Mouse (Mus musculus) kidney, embryonic 15.5 days (tissue): Measurements from ENCODE around the gene Faap100. TPM values are rescaled to one million over a fixed set of nuclear protein-coding genes. Genes with fewer than 3 reads are reported as not detected.
A peak's percentile ranks its signal among the peaks of the same experiment; 100 is the strongest.
"Not testable (repeated sequence)": the region's sequence is repeated elsewhere in the genome, so short reads cannot be mapped to it uniquely, and the experiment has no call there.

ENCODE experiments used
- ATAC-seq: fragments of 200-750 bp; cut with Nextera tagmentation; replicated peaks from 2 replicates; pipeline ENCODE4 v1.8.0; 2017; ENCODE audit warnings: moderate TSS enrichment; ENCODE audit not compliant: low FRiP score
- H3K27ac ChIP-seq: fragments of 300-500 bp; sonication (generic); 2 replicates; pipeline ENCODE4 v1.5.1; 2015; ENCODE audit warnings: mild to moderate bottlenecking, inconsistent platforms
- H3K27me3 ChIP-seq: fragments of 300-500 bp; sonication (generic); 2 replicates; pipeline ENCODE4 v1.6.1; 2015; ENCODE audit warnings: inconsistent platforms
- H3K36me3 ChIP-seq: fragments of 300-500 bp; sonication (generic); 2 replicates; pipeline ENCODE4 v1.6.1; 2015; ENCODE audit warnings: inconsistent platforms
- H3K4me1 ChIP-seq: fragments of 300-500 bp; sonication (generic); 2 replicates; pipeline ENCODE4 v1.6.1; 2015; ENCODE audit warnings: inconsistent platforms
- H3K4me2 ChIP-seq: fragments of 300-500 bp; sonication (generic); 2 replicates; pipeline ENCODE4 v1.6.1; 2015; ENCODE audit warnings: moderate library complexity, mild to moderate bottlenecking, inconsistent platforms
- H3K4me3 ChIP-seq: fragments of 300-500 bp; sonication (generic); replicated peaks from 2 replicates; pipeline ENCODE4 v1.5.1; 2015; ENCODE audit warnings: mild to moderate bottlenecking, inconsistent platforms
- H3K9ac ChIP-seq: fragments of 300-500 bp; sonication (generic); 2 replicates; pipeline ENCODE4 v1.6.1; 2015; ENCODE audit warnings: mild to moderate bottlenecking, inconsistent platforms
- H3K9me3 ChIP-seq: fragments of 300-500 bp; sonication (generic); replicated peaks from 2 replicates; pipeline ENCODE4 v1.6.1; 2016; ENCODE audit warnings: inconsistent platforms
- WGBS: fragments of 180-500 bp; shearing (Covaris S2); methylation state at CpG from one replicate; pipeline ENCODE4 v1.1.7; 2015; ENCODE audit warnings: mixed read lengths; 5-methylcytosine and 5-hydroxymethylcytosine counted together
- polyA plus RNA-seq: library from polyadenylated mRNA; unstranded; fragments of >200 nt; fragmentation: Nextera tagmentation; extraction: Ambion mirVana; gene quantifications from 2 replicates; pipeline ENCODE4 v1.2.1, GENCODE M21; 2015

The Faap100 gene
- polyA plus RNA-seq, 1 experiment from 2014 or later: 41.9 TPM

GRCm38 (mm10) chr11:120348684-120349370 lies 29.7 kb downstream of the Faap100 start:
- Histone ChIP-seq H3K27me3 (no peaks in the 10 kb centered on the region), H3K4me2 (peak overlapping the region; percentile 83), H3K9me3 (no peaks in the 10 kb centered on the region), H3K36me3 (peaks cover 21% of the 10 kb centered on the region), H3K4me1 (peaks cover 49% of the 10 kb centered on the region), H3K9ac (peak overlapping the region; percentile 100), H3K27ac (peak overlapping the region; percentile 100), H3K4me3 (peak overlapping the region; percentile 99)
- peak; percentile 13 for ATAC-seq
- WGBS: 2% methylated on average over 48 of the region's 53 CpGs

DNA sequence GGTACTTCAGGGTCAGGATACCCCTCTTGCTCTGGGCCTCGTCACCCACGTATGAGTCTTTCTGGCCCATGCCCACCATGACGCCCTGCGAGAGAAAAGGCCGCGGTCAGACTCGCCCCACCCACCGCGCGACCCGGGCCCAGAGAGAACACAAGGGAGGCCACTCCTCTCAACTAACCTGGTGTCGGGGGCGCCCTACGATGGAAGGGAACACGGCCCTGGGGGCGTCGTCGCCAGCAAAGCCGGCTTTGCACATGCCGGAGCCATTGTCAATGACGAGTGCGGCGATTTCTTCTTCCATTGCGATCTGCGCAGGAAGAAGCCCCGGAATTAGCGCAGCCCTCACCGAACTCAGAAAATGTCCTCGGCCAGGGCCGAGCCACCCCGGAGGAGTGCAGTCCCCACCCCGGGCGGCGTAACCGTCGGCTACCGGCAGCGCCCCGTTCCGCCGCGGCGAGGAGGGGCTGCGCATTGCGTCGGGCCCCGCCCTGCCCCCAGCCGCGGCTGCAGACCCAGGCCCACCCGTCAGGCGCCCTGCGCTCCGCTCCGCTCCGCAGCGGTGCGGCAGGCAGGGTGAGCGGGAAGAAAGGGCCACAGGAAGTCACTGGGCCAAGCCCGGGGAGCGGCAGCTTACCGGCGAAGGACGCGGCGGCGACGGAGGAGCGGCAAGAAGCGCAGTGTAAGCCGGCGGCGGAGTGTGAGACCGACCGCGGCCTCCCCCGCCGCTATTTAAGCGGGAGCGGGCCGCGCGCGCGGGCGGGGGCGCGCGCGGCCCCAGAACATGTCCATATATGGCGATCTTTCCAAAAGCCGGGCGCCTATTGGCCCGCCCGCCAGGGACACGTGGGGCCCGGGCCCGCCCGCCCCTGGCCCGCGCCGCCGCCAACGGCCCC lies 30.5 kb downstream of the Faap100 start, which contains the start of gene Actg1:
TSS of gene Actg1 (minus strand) at position 752 of the 893 bp plus-strand sequence.
- H3K27ac ChIP-seq: peak within 1 kb of the TSS; percentile 100
- H3K4me2 ChIP-seq: peak within 1 kb of the TSS; percentile 83
- peak within 1 kb of the TSS; percentile 99 for H3K4me3 ChIP-seq
- peaks cover 21% of the 10 kb centered on the region for H3K36me3 ChIP-seq
- no peaks in the 10 kb centered on the region for H3K9me3 ChIP-seq
- H3K27me3 ChIP-seq: no peaks in the 10 kb centered on the region
- peak; percentile 64 for ATAC-seq
- peaks cover 42% of the 10 kb centered on the region for H3K4me1 ChIP-seq
- under 1% methylated on average over 102 of the region's 103 CpGs for WGBS
- H3K9ac ChIP-seq: peak within 1 kb of the TSS; percentile 100

- no peak for ATAC-seq
- Histone ChIP-seq H3K27me3 (no peaks in the 10 kb centered on the region), H3K4me2 (peak overlapping the region; percentile 83), H3K27ac (peak overlapping the region; percentile 67), H3K9ac (peak overlapping the region; percentile 100), H3K9me3 (no peaks in the 10 kb centered on the region), H3K36me3 (peaks cover 21% of the 10 kb centered on the region), H3K4me3 (peak overlapping the region; percentile 99), H3K4me1 (peaks cover 35% of the 10 kb centered on the region)
- 3% methylated on average over 10 of the region's 10 CpGs for WGBS
These were observed 31.3 kb downstream of the Faap100 start for GRCm38 (mm10) chr11:120347301-120347700.

DNA sequence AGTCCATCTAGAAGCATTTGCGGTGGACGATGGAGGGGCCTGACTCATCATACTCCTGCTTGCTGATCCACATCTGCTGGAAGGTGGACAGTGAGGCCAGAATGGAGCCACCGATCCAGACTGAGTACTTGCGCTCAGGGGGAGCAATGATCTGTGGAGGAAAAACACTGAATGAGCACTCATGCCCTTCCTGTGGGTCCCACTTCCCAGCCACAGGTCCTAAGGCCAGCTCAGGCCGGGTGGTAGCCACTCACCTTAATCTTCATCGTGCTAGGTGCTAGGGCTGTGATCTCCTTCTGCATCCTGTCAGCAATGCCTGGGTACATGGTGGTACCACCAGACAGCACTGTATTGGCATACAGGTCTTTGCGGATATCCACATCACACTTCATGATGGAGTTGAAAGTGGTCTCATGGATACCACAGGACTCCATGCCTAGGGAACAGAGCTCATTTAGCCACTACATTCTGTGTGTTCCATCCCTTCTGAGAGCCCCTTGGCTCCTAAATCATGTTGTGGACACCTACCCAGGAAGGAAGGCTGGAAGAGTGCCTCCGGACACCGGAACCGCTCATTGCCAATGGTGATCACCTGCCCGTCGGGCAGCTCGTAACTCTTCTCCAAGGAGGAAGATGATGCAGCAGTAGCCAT lies 32.1 kb downstream of the Faap100 start:
- H3K9me3 ChIP-seq, H3K27me3 ChIP-seq, ATAC-seq: not testable (repeated sequence)
- Histone ChIP-seq H3K4me2 (peak overlapping the region; percentile 69), H3K4me1 (peaks cover 27% of the 10 kb centered on the region), H3K27ac (0 out of 2 replicates have a peak overlapping the region, but pooled peaks have one; percentile 9), H3K9ac (peak overlapping the region; percentile 58), H3K36me3 (peaks cover 21% of the 10 kb centered on the region), H3K4me3 (peak overlapping the region; percentile 52)
- 26% methylated on average over 11 of the region's 13 CpGs for WGBS

DNA sequence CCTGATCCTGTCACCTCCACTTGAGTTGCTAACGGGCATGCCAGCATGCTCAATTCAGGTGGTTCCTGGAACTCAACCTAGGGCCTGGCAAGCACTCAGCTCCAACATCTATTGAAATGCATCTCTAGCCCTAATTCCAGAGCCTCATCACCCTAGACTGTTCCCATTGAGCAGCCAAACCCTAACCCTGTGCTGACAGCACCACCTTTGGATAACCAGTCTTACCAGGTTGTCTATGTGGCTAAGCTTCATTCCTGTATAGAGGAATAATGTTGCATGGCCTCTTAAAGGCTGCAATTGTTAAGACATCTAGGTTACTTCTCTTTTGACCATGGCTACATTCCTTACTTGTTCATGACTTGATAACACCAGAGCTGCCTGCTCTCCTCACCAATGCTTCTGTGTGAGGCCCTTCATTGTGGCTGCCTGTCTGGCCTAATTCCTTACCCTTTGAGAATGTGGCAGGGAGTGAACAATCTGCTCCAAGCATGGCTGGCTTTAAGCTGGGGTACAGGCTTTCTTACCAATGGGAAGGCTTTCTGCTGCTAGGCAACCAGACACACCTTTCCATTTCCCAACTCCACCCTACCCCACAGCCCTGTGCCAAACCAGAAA lies 33.4 kb downstream of the Faap100 start:
- peaks cover 21% of the 10 kb centered on the region for H3K36me3 ChIP-seq
- 39% methylated on average over 1 of the region's 1 CpGs for WGBS
- no peaks in the 10 kb centered on the region for H3K9me3 ChIP-seq
- H3K4me2 ChIP-seq: peak overlapping the region; percentile 50
- no peak for ATAC-seq
- H3K9ac ChIP-seq: 0 out of 2 replicates have a peak overlapping the region, but pooled peaks have one; percentile 6
- H3K4me3 ChIP-seq: peak overlapping the region; percentile 22
- peaks cover 16% of the 10 kb centered on the region for H3K4me1 ChIP-seq
- H3K27ac ChIP-seq: peak overlapping the region; percentile 59
- H3K27me3 ChIP-seq: no peaks in the 10 kb centered on the region

DNA sequence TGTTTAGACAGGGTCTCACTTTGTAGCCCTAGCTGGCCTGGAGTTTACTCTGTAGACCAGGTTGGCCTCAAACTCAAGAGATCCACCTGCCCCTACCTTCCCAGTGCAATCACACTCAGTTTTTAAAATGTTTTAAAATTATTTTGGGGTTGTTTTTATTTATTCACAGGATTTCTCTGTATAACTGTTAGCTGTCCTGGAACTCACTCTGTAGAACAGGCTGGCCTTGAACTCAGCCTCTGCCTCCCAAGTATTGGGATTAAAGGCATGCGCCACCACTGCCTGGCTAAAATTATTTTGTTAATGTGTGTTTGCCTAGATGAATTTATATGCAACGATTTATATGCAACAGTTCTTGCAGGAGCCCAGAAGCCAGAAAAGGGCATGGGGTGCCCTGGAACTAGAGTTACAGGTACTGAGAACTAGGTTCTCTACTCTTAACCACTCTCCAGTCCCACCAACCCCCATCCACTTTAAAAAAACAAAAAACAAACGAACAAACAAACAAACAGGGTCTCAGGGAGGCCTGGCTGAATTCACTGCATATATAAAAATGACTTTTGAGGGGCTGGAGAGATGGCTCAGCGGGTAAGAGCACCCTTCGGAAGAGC lies 34.1 kb downstream of the Faap100 start:
- peaks cover 21% of the 10 kb centered on the region for H3K36me3 ChIP-seq
- H3K27me3 ChIP-seq: no peaks in the 10 kb centered on the region
- H3K4me3 ChIP-seq: peak overlapping the region; percentile 22; the same call in 1 of the 2 replicates
- WGBS: 60% methylated on average over 5 of the region's 5 CpGs
- peak overlapping the region; percentile 59 for H3K27ac ChIP-seq
- no peak overlapping the region for H3K4me2 ChIP-seq
- H3K9ac ChIP-seq: no peak overlapping the region
- H3K9me3 ChIP-seq: no peaks in the 10 kb centered on the region
- H3K4me1 ChIP-seq: peaks cover 10% of the 10 kb centered on the region
- ATAC-seq: no peak

DNA sequence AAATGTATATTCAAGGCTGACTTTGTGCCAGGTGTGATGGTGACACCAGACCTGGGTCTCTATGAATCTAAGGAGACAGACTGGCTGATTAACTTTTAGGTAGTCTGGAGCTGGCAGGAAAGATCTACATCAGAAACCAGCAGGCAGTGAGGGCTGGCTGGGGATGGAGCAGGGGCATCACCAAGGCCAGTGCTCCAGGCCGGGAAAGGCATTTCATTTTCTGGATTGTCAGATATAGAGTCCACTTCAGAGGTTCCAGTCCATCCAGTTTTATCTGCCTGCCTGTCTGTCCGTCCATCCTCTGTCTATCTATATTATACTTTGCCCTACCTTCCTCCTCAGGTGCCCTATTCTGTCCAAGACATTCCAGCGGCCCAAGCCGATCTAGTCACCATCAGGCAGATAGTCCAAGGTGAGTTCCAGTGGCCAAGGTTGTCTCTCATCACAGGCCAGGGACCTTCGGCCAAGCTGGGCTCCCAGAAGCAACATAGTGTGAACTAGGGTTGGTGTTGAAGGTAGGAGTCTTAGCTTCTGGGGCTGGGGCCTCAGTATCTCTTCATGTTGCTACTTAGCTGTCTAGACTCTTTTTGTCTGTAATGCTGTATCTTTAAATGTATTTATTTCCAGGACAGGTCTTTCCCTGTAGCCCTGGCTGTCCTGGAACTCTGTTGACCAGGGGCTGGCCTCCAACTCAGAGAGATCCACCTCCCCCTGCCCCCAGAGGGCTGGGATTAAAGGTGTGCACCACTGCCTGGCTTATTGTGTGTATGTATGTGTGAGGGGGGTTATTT lies 34.9 kb downstream of the Faap100 start:
- no peak overlapping the region for H3K4me3 ChIP-seq
- no peak for ATAC-seq
- H3K4me1 ChIP-seq: peaks cover 6% of the 10 kb centered on the region
- H3K9me3 ChIP-seq: no peaks in the 10 kb centered on the region
- peak overlapping the region; percentile 59 for H3K27ac ChIP-seq
- no peak overlapping the region for H3K4me2 ChIP-seq
- no peaks in the 10 kb centered on the region for H3K27me3 ChIP-seq
- no peak overlapping the region for H3K9ac ChIP-seq
- H3K36me3 ChIP-seq: peaks cover 21% of the 10 kb centered on the region
- 68% methylated on average over 5 of the region's 5 CpGs for WGBS

- Histone ChIP-seq H3K9me3 (no peaks in the 10 kb centered on the region), H3K4me1 (peaks cover 6% of the 10 kb centered on the region), H3K36me3 (peaks cover 21% of the 10 kb centered on the region), H3K27ac (no peak overlapping the region), H3K4me3 (no peak overlapping the region), H3K4me2 (no peak overlapping the region), H3K9ac (no peak overlapping the region), H3K27me3 (no peaks in the 10 kb centered on the region)
- WGBS: 97% methylated on average over 5 of the region's 5 CpGs
- ATAC-seq: no peak
These were observed 35.9 kb downstream of the Faap100 start for GRCm38 (mm10) chr11:120342656-120343160.

DNA sequence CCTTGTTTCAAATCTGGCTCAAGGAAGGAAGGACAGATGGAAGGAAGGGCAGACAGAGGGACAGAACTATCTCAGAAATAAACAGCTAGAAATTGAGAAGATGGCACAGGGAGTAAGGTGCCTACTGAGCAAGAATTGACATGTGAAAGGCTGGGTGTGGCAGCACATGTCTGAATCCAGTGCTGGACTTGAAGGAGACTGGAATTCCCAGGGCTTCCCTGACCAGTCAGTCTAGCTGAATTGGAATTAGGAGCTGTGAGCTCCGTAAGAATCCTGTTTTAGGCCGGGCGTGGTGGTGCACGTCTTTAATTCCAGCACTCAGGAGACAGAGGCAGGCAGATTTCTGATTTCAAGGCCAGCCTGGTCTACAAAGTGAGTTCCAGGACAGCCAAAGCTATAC lies 36.9 kb downstream of the Faap100 start:
- Histone ChIP-seq H3K9ac (no peak overlapping the region), H3K4me1 (peaks cover 6% of the 10 kb centered on the region), H3K27ac (no peak overlapping the region), H3K4me2 (no peak overlapping the region), H3K27me3 (no peaks in the 10 kb centered on the region), H3K9me3 (no peaks in the 10 kb centered on the region), H3K36me3 (peaks cover 16% of the 10 kb centered on the region), H3K4me3 (no peak overlapping the region)
- 91% methylated on average over 4 of the region's 4 CpGs for WGBS
- no peak for ATAC-seq

- Histone ChIP-seq H3K36me3 (peaks cover 7% of the 10 kb centered on the region), H3K4me1 (peaks cover 1% of the 10 kb centered on the region), H3K27me3 (no peaks in the 10 kb centered on the region), H3K9ac (no peak overlapping the region), H3K4me3 (no peak overlapping the region), H3K4me2 (no peak overlapping the region), H3K27ac (peak overlapping the region; percentile 80), H3K9me3 (no peaks in the 10 kb centered on the region)
- WGBS: 72% methylated on average over 10 of the region's 10 CpGs
- peak; percentile 67; the same call in 1 of the 2 replicates for ATAC-seq
These were observed 38.5 kb downstream of the Faap100 start for GRCm38 (mm10) chr11:120339978-120340513.
